In genomic region chr12:4160322-4160721, GRCm38 (mm10) we compare ENCODE assay signal across 13 mouse cellular contexts. TPM values are rescaled to one million over a fixed set of nuclear protein-coding genes. Genes with fewer than 3 reads are reported as not detected.
DNase-seq lines count a peak whose midpoint lies in the region; ATAC-seq and TF ChIP-seq lines count a peak whose summit lies in the region.
"Had no signal": no experiment of that assay in that cellular context is flagged by ENCODE, and none has a peak within 500 bp of the region (broad histone marks: within the 10 kb centered on the region; RNA-seq: fewer than 3 reads in every experiment).

No protein-coding gene starts in this region.

- no peak overlapping the region for H3K4me2 ChIP-seq in heart, embryonic 11.5 days
- H3K4me2 ChIP-seq in embryonic facial prominence, embryonic 11.5 days (ENCODE audit: low read depth, low read length) = no peak overlapping the region

- ATAC-seq in heart, embryonic 11.5 days (replicated peaks; ENCODE audit: insufficient number of reproducible peaks, low FRiP score, low TSS enrichment) = no peak
- no peak for ATAC-seq in embryonic facial prominence, embryonic 11.5 days (replicated peaks; ENCODE audit: insufficient number of reproducible peaks, low FRiP score, low TSS enrichment, low read depth)

- H3K27ac ChIP-seq in heart, adult 2 months = no peak overlapping the region
- H3K27ac ChIP-seq in heart, embryonic 11.5 days (ENCODE audit: low read depth, low read length) = no peak overlapping the region
- no peak overlapping the region for H3K27ac ChIP-seq in embryonic facial prominence, embryonic 11.5 days (replicated peaks; ENCODE audit: low read depth, low read length)
- H3K27ac ChIP-seq: liver, embryonic 14.5 days had no signal

- intact Hi-C loops in heart, adult 2 months (cut with DNase I) = no loop called here
- intact Hi-C loops in left cerebral cortex, postnatal 4 days (cut with DNase I) = no loop called here
- intact Hi-C loops in left cerebral cortex, postnatal 10 days (cut with DNase I) = no loop called here

- no peaks in the 10 kb centered on the region for H3K27me3 ChIP-seq in heart, adult 2 months (ENCODE audit: control insufficient read depth, insufficient read depth, low read length)
- H3K27me3 ChIP-seq in heart, embryonic 11.5 days (ENCODE audit: control insufficient read depth, insufficient read depth, low read length) = no peaks in the 10 kb centered on the region
- H3K27me3 ChIP-seq in embryonic facial prominence, embryonic 11.5 days (ENCODE audit: control insufficient read depth, insufficient read depth, low read length) = no peaks in the 10 kb centered on the region
- H3K27me3 ChIP-seq: megakaryocyte, embryonic 14.5 days had no signal

- H3K9ac ChIP-seq in heart, adult 2 months (ENCODE audit: low read depth, low read length) = no peak overlapping the region
- H3K9ac ChIP-seq in heart, embryonic 11.5 days (ENCODE audit: low read depth, low read length) = no peak overlapping the region
- H3K9ac ChIP-seq in embryonic facial prominence, embryonic 11.5 days (replicated peaks; ENCODE audit: low read length) = no peak overlapping the region
- H3K9ac ChIP-seq: liver, embryonic 14.5 days had no signal

- no peaks in the 10 kb centered on the region for H3K36me3 ChIP-seq in heart, adult 2 months (ENCODE audit: control insufficient read depth, insufficient read depth, low read length)
- H3K36me3 ChIP-seq in heart, embryonic 11.5 days (ENCODE audit: control insufficient read depth, insufficient read depth, low read length) = no peaks in the 10 kb centered on the region
- no peaks in the 10 kb centered on the region for H3K36me3 ChIP-seq in embryonic facial prominence, embryonic 11.5 days (replicated peaks; ENCODE audit: control insufficient read depth, insufficient read depth, low read depth, low read length)

- TF ChIP-seq POLR2A in heart, adult 2 months (IDR thresholded peaks at IDR 0.05; ENCODE audit: insufficient read depth, low read depth, low read length) = no peak

- TF ChIP-seq CTCF in heart, adult 2 months (IDR thresholded peaks at IDR 0.05) = 0 out of 2 replicates have a peak, but pooled peaks have one; percentile 6

- H3K9me3 ChIP-seq in heart, embryonic 11.5 days (replicated peaks; ENCODE audit: control insufficient read depth, low read length) = no peaks in the 10 kb centered on the region
- no peaks in the 10 kb centered on the region for H3K9me3 ChIP-seq in embryonic facial prominence, embryonic 11.5 days (replicated peaks; ENCODE audit: control insufficient read depth, low read length)
- H3K9me3 ChIP-seq: megakaryocyte, embryonic 14.5 days had no signal

- no peak for TF ChIP-seq EP300 in heart, adult 2 months (IDR thresholded peaks at IDR 0.05; ENCODE audit: insufficient read depth, low read depth, low read length)

- H3K4me1 ChIP-seq in heart, adult 2 months (ENCODE audit: control insufficient read depth, insufficient read depth, low read length) = 0 out of 2 replicates have a peak, but pooled peaks cover 2% of the 10 kb centered on the region
- peaks cover 5% of the 10 kb centered on the region for H3K4me1 ChIP-seq in heart, embryonic 11.5 days (ENCODE audit: control insufficient read depth, insufficient read depth, low read length)
- H3K4me1 ChIP-seq in embryonic facial prominence, embryonic 11.5 days (ENCODE audit: control insufficient read depth, insufficient read depth, low read length) = no peaks in the 10 kb centered on the region

- 65% methylated on average over 7 of the region's 7 CpGs for WGBS in heart, adult 2 months
- WGBS in heart, embryonic 11.5 days (ENCODE audit: insufficient replicate concordance) = 64% methylated on average over 7 of the region's 7 CpGs
- WGBS in embryonic facial prominence, embryonic 11.5 days = 63% methylated on average over 7 of the region's 7 CpGs

- DNase-seq in heart, adult 2 months = no peak
- DNase-seq in left cerebral cortex, postnatal 4 days = peak; percentile 23
- DNase-seq in left cerebral cortex, postnatal 10 days (ENCODE audit: extremely low spot score in 1 of 2, low spot score in 2 of 2) = no peak
- DNase-seq in NIH3T3 (ENCODE audit: low read depth) = peak; percentile 42
- DNase-seq in embryonic facial prominence, embryonic 11.5 days (ENCODE audit: low spot score) = peak; percentile 24
- DNase-seq in spleen, postnatal 36 days (ENCODE audit: low spot score in 2 of 2) = no peak
- DNase-seq in urinary bladder, postnatal 4 days (ENCODE audit: low spot score in 2 of 2) = no peak
- DNase-seq: heart, adult 11 months; heart, postnatal 36 days; kidney, adult 9 months had no signal

- H3K4me3 ChIP-seq in heart, adult 2 months = no peak overlapping the region
- no peak overlapping the region for H3K4me3 ChIP-seq in heart, embryonic 11.5 days (ENCODE audit: low read depth, low read length)
- no peak overlapping the region for H3K4me3 ChIP-seq in embryonic facial prominence, embryonic 11.5 days (ENCODE audit: low read depth, low read length)
- H3K4me3 ChIP-seq: megakaryocyte, embryonic 14.5 days had no signal

- no peaks in the 10 kb centered on the region for H3K79me2 ChIP-seq in heart, adult 2 months (replicated peaks; ENCODE audit: control insufficient read depth, insufficient read depth, low read length)

RNA-seq across cellular contexts. Expression of gene Adcy3, which starts 27.4 kb away (rescaled TPM):
- 1 to 10 TPM; 3.4 to 4.3 TPM for total RNA-seq in heart, adult 2 months (2021)
- 4.7 and 4.8 TPM in 2 replicates for polyA plus RNA-seq in heart, adult 2 months (2012; rRNA removed)
- 3.8 TPM in 2 replicates for polyA plus RNA-seq in heart, embryonic 11.5 days (2014; fragmentation: Nextera tagmentation; extraction: Ambion mirVana)
- 10 to 100 TPM; 42.4 to 43.0 TPM for total RNA-seq in left cerebral cortex, postnatal 4 days (2021)
- 10 to 100 TPM; 53.9 to 55.1 TPM for total RNA-seq in left cerebral cortex, postnatal 10 days (2021)
- 4.0 and 4.4 TPM in 2 replicates for polyA plus RNA-seq in embryonic facial prominence, embryonic 11.5 days (2014; fragmentation: Nextera tagmentation; extraction: Ambion mirVana)

Comparison
In these comparisons a context has a peak if more than half of its experiments do, and no peak if none do; other contexts are left out.
1. DNase-seq: peak in left cerebral cortex, postnatal 4 days (single experiment), NIH3T3 (single experiment) and embryonic facial prominence, embryonic 11.5 days (single experiment); none in heart, adult 2 months (0 of 2), left cerebral cortex, postnatal 10 days (0 of 2), spleen, postnatal 36 days (0 of 2) and urinary bladder, postnatal 4 days (0 of 2).
2. RNA of gene Adcy3, which starts 27.4 kb away (total RNA-seq): 53.9 to 55.1 TPM in left cerebral cortex, postnatal 10 days and 42.4 to 43.0 TPM in left cerebral cortex, postnatal 4 days; 3.4 to 4.3 TPM in heart, adult 2 months; every median in the first group is over 4 times any median in the second.